Mouse (Mus musculus): ENCODE results near the gene L3mbtl3.

Gene L3mbtl3

GRCm38 (mm10) chr10:26358231-26358630 is 17.5 kb downstream of the L3mbtl3 start:
- no peak for TF ChIP-seq GATA4 (IDR thresholded peaks at IDR 0.05; ENCODE audit: insufficient replicate concordance, low read length)

- TF ChIP-seq GATA4 (IDR thresholded peaks at IDR 0.05; ENCODE audit: insufficient replicate concordance, low read length): no peak
Observed at GRCm38 (mm10) chr10:26353781-26354180, 22.0 kb downstream of the L3mbtl3 start.

GRCm38 (mm10) chr10:26351129-26351738 is 24.5 kb downstream of the L3mbtl3 start:
- TF ChIP-seq GATA4 (IDR thresholded peaks at IDR 0.05; ENCODE audit: insufficient replicate concordance, low read length): no peak

- no peak for TF ChIP-seq GATA4 (IDR thresholded peaks at IDR 0.05; ENCODE audit: insufficient replicate concordance, low read length)
Observed at GRCm38 (mm10) chr10:26350153-26350552, 25.6 kb downstream of the L3mbtl3 start.

- TF ChIP-seq GATA4 (IDR thresholded peaks at IDR 0.05; ENCODE audit: insufficient replicate concordance, low read length): no peak
Observed at GRCm38 (mm10) chr10:26347614-26348013, 28.2 kb downstream of the L3mbtl3 start.

- no peak for TF ChIP-seq GATA4 (IDR thresholded peaks at IDR 0.05; ENCODE audit: insufficient replicate concordance, low read length)
Observed at GRCm38 (mm10) chr10:26345879-26346278, 29.9 kb downstream of the L3mbtl3 start.

GRCm38 (mm10) chr10:26337896-26338503 is 37.8 kb downstream of the L3mbtl3 start:
- no peak for TF ChIP-seq GATA4 (IDR thresholded peaks at IDR 0.05; ENCODE audit: insufficient replicate concordance, low read length)

GRCm38 (mm10) chr10:26333966-26334365 is 41.8 kb downstream of the L3mbtl3 start:
- no peak for TF ChIP-seq GATA4 (IDR thresholded peaks at IDR 0.05; ENCODE audit: insufficient replicate concordance, low read length)

- no peak for TF ChIP-seq GATA4 (IDR thresholded peaks at IDR 0.05; ENCODE audit: insufficient replicate concordance, low read length)
Observed at GRCm38 (mm10) chr10:26332781-26333180, 43.0 kb downstream of the L3mbtl3 start.

GRCm38 (mm10) chr10:26328843-26329242 is 46.9 kb downstream of the L3mbtl3 start:
- TF ChIP-seq GATA4 (IDR thresholded peaks at IDR 0.05; ENCODE audit: insufficient replicate concordance, low read length): no peak

GRCm38 (mm10) chr10:26327691-26328542 is 47.9 kb downstream of the L3mbtl3 start:
- no peak for TF ChIP-seq GATA4 (IDR thresholded peaks at IDR 0.05; ENCODE audit: insufficient replicate concordance, low read length)

- TF ChIP-seq GATA4 (IDR thresholded peaks at IDR 0.05; ENCODE audit: insufficient replicate concordance, low read length): no peak
Observed at GRCm38 (mm10) chr10:26327291-26327690, 48.5 kb downstream of the L3mbtl3 start.

GRCm38 (mm10) chr10:26325320-26325719 is 50.5 kb downstream of the L3mbtl3 start:
- TF ChIP-seq GATA4 (IDR thresholded peaks at IDR 0.05; ENCODE audit: insufficient replicate concordance, low read length): no peak

- no peak for TF ChIP-seq GATA4 (IDR thresholded peaks at IDR 0.05; ENCODE audit: insufficient replicate concordance, low read length)
Observed at GRCm38 (mm10) chr10:26322344-26323051, 53.3 kb downstream of the L3mbtl3 start.

GRCm38 (mm10) chr10:26320679-26321078 is 55.1 kb downstream of the L3mbtl3 start:
- no peak for TF ChIP-seq GATA4 (IDR thresholded peaks at IDR 0.05; ENCODE audit: insufficient replicate concordance, low read length)
